Mouse (Mus musculus): Measurements from ENCODE around the gene Tut1. TPM values are rescaled to one million over a fixed set of nuclear protein-coding genes. Genes with fewer than 3 reads are reported as not detected.

Tut1 gene
- polyA plus RNA-seq, 1 experiment from 2014 or later, result 19.8 TPM

GRCm38 (mm10) chr19:8921741-8922140 lies 31.9 kb upstream of the Tut1 start:
- Histone ChIP-seq H3K4me1 (ENCODE audit: control insufficient read depth, insufficient read depth, low read length) (peaks cover 8% of the 10 kb centered on the region), H3K9ac (ENCODE audit: low read depth, low read length) (no peak overlapping the region), H3K4me3 (ENCODE audit: low read depth, low read length) (no peak overlapping the region; the same call in 1 of the 2 replicates), H3K4me2 (peak overlapping the region; percentile 87), H3K36me3 (ENCODE audit: control insufficient read depth, insufficient read depth, low read length) (peaks cover 14% of the 10 kb centered on the region), H3K9me3 (replicated peaks; ENCODE audit: control insufficient read depth, low read length) (no peaks in the 10 kb centered on the region), H3K27ac (ENCODE audit: low read depth, low read length) (no peak overlapping the region), H3K27me3 (ENCODE audit: control insufficient read depth, insufficient read depth, low read length) (no peaks in the 10 kb centered on the region)
- 77% methylated on average over 9 of the region's 9 CpGs for WGBS (ENCODE audit: insufficient replicate concordance)
- no peak for ATAC-seq (replicated peaks; ENCODE audit: insufficient number of reproducible peaks, low FRiP score, low TSS enrichment)

- 94% methylated on average over 2 of the region's 2 CpGs for WGBS (ENCODE audit: insufficient replicate concordance)
These were observed 26.9 kb upstream of the Tut1 start for GRCm38 (mm10) chr19:8926766-8927165.

GRCm38 (mm10) chr19:8927891-8928525 lies 25.6 kb upstream of the Tut1 start:
- H3K27me3 ChIP-seq (ENCODE audit: control insufficient read depth, insufficient read depth, low read length), result no peaks in the 10 kb centered on the region
- H3K4me2 ChIP-seq, result no peak overlapping the region
- peaks cover 20% of the 10 kb centered on the region for H3K4me1 ChIP-seq (ENCODE audit: control insufficient read depth, insufficient read depth, low read length)
- H3K4me3 ChIP-seq (ENCODE audit: low read depth, low read length), result no peak overlapping the region
- no peak overlapping the region for H3K9ac ChIP-seq (ENCODE audit: low read depth, low read length)
- no peak for ATAC-seq (replicated peaks; ENCODE audit: insufficient number of reproducible peaks, low FRiP score, low TSS enrichment)
- peaks cover 14% of the 10 kb centered on the region for H3K36me3 ChIP-seq (ENCODE audit: control insufficient read depth, insufficient read depth, low read length)
- 83% methylated on average over 12 of the region's 12 CpGs for WGBS (ENCODE audit: insufficient replicate concordance)
- no peak overlapping the region for H3K27ac ChIP-seq (ENCODE audit: low read depth, low read length)
- H3K9me3 ChIP-seq (replicated peaks; ENCODE audit: control insufficient read depth, low read length), result no peaks in the 10 kb centered on the region

More at GRCm38 (mm10) chr19:8926766-8927165, 26.9 kb upstream of the Tut1 start:
- H3K4me2 ChIP-seq, result no peak overlapping the region
- peaks cover 20% of the 10 kb centered on the region for H3K4me1 ChIP-seq (ENCODE audit: control insufficient read depth, insufficient read depth, low read length)
- no peaks in the 10 kb centered on the region for H3K9me3 ChIP-seq (replicated peaks; ENCODE audit: control insufficient read depth, low read length)
- H3K27me3 ChIP-seq (ENCODE audit: control insufficient read depth, insufficient read depth, low read length), result no peaks in the 10 kb centered on the region
- H3K4me3 ChIP-seq (ENCODE audit: low read depth, low read length), result no peak overlapping the region
- no peak overlapping the region for H3K27ac ChIP-seq (ENCODE audit: low read depth, low read length)
- H3K36me3 ChIP-seq (ENCODE audit: control insufficient read depth, insufficient read depth, low read length), result peaks cover 16% of the 10 kb centered on the region
- no peak overlapping the region for H3K9ac ChIP-seq (ENCODE audit: low read depth, low read length)
- no peak for ATAC-seq (replicated peaks; ENCODE audit: insufficient number of reproducible peaks, low FRiP score, low TSS enrichment)

- peak overlapping the region; percentile 87 for H3K4me3 ChIP-seq (ENCODE audit: low read depth, low read length)
- H3K36me3 ChIP-seq (ENCODE audit: control insufficient read depth, insufficient read depth, low read length), result peaks cover 11% of the 10 kb centered on the region
- H3K4me1 ChIP-seq (ENCODE audit: control insufficient read depth, insufficient read depth, low read length), result peaks cover 20% of the 10 kb centered on the region
- no peaks in the 10 kb centered on the region for H3K27me3 ChIP-seq (ENCODE audit: control insufficient read depth, insufficient read depth, low read length)
- H3K27ac ChIP-seq (ENCODE audit: low read depth, low read length), result peak overlapping the region; percentile 76; the same call in 1 of the 2 replicates
- no peaks in the 10 kb centered on the region for H3K9me3 ChIP-seq (replicated peaks; ENCODE audit: control insufficient read depth, low read length)
- H3K4me2 ChIP-seq, result peak overlapping the region; percentile 89
- H3K9ac ChIP-seq (ENCODE audit: low read depth, low read length), result no peak overlapping the region; the same call in 1 of the 2 replicates
- ATAC-seq (replicated peaks; ENCODE audit: insufficient number of reproducible peaks, low FRiP score, low TSS enrichment), result no peak
- 18% methylated on average over 16 of the region's 16 CpGs for WGBS (ENCODE audit: insufficient replicate concordance)
These were observed 24.9 kb upstream of the Tut1 start for GRCm38 (mm10) chr19:8928689-8929223.

- peaks cover 13% of the 10 kb centered on the region for H3K36me3 ChIP-seq (ENCODE audit: control insufficient read depth, insufficient read depth, low read length)
- H3K9me3 ChIP-seq (replicated peaks; ENCODE audit: control insufficient read depth, low read length), result no peaks in the 10 kb centered on the region
- peaks cover 20% of the 10 kb centered on the region for H3K4me1 ChIP-seq (ENCODE audit: control insufficient read depth, insufficient read depth, low read length)
- ATAC-seq (replicated peaks; ENCODE audit: insufficient number of reproducible peaks, low FRiP score, low TSS enrichment), result peak; percentile 82
- H3K9ac ChIP-seq (ENCODE audit: low read depth, low read length), result peak within 1 kb of the TSS; percentile 91
- no peaks in the 10 kb centered on the region for H3K27me3 ChIP-seq (ENCODE audit: control insufficient read depth, insufficient read depth, low read length)
- 1% methylated on average over 58 of the region's 74 CpGs for WGBS (ENCODE audit: insufficient replicate concordance)
- H3K4me3 ChIP-seq (ENCODE audit: low read depth, low read length), result peak within 1 kb of the TSS; percentile 87
- peak within 1 kb of the TSS; percentile 89 for H3K4me2 ChIP-seq
- peak within 1 kb of the TSS; percentile 76 for H3K27ac ChIP-seq (ENCODE audit: low read depth, low read length)
These were observed 24.2 kb upstream of the Tut1 start, which contains the start of the genes Rom1 and Eml3 for GRCm38 (mm10) chr19:8929224-8930088. Gene Rom1, minus strand, starts transcription at chr19:8929356. Gene Eml3, plus strand, starts transcription at chr19:8929552.

- H3K36me3 ChIP-seq (ENCODE audit: control insufficient read depth, insufficient read depth, low read length), result peaks cover 13% of the 10 kb centered on the region
- peak overlapping the region; percentile 87 for H3K4me3 ChIP-seq (ENCODE audit: low read depth, low read length)
- peak overlapping the region; percentile 91 for H3K9ac ChIP-seq (ENCODE audit: low read depth, low read length)
- no peaks in the 10 kb centered on the region for H3K27me3 ChIP-seq (ENCODE audit: control insufficient read depth, insufficient read depth, low read length)
- H3K4me1 ChIP-seq (ENCODE audit: control insufficient read depth, insufficient read depth, low read length), result peaks cover 20% of the 10 kb centered on the region
- peak overlapping the region; percentile 89 for H3K4me2 ChIP-seq
- H3K9me3 ChIP-seq (replicated peaks; ENCODE audit: control insufficient read depth, low read length), result no peaks in the 10 kb centered on the region
- ATAC-seq (replicated peaks; ENCODE audit: insufficient number of reproducible peaks, low FRiP score, low TSS enrichment), result no peak
- H3K27ac ChIP-seq (ENCODE audit: low read depth, low read length), result peak overlapping the region; percentile 76; the same call in 1 of the 2 replicates
- WGBS (ENCODE audit: insufficient replicate concordance), result 10% methylated on average over 11 of the region's 11 CpGs
These were observed 23.5 kb upstream of the Tut1 start for GRCm38 (mm10) chr19:8930117-8930516.

GRCm38 (mm10) chr19:8930771-8931170 lies 22.9 kb upstream of the Tut1 start:
- Histone ChIP-seq H3K27me3 (ENCODE audit: control insufficient read depth, insufficient read depth, low read length) (no peaks in the 10 kb centered on the region), H3K27ac (ENCODE audit: low read depth, low read length) (no peak overlapping the region), H3K4me2 (peak overlapping the region; percentile 89), H3K4me3 (ENCODE audit: low read depth, low read length) (peak overlapping the region; percentile 87; the same call in 1 of the 2 replicates), H3K4me1 (ENCODE audit: control insufficient read depth, insufficient read depth, low read length) (peaks cover 20% of the 10 kb centered on the region), H3K9me3 (replicated peaks; ENCODE audit: control insufficient read depth, low read length) (no peaks in the 10 kb centered on the region), H3K9ac (ENCODE audit: low read depth, low read length) (peak overlapping the region; percentile 91), H3K36me3 (ENCODE audit: control insufficient read depth, insufficient read depth, low read length) (peaks cover 8% of the 10 kb centered on the region)
- ATAC-seq (replicated peaks; ENCODE audit: insufficient number of reproducible peaks, low FRiP score, low TSS enrichment), result no peak
- 81% methylated on average over 7 of the region's 7 CpGs for WGBS (ENCODE audit: insufficient replicate concordance)

- Histone ChIP-seq H3K36me3 (ENCODE audit: control insufficient read depth, insufficient read depth, low read length) (peaks cover 10% of the 10 kb centered on the region), H3K9me3 (replicated peaks; ENCODE audit: control insufficient read depth, low read length) (no peaks in the 10 kb centered on the region), H3K4me3 (ENCODE audit: low read depth, low read length) (no peak overlapping the region), H3K4me2 (no peak overlapping the region), H3K9ac (ENCODE audit: low read depth, low read length) (no peak overlapping the region), H3K27ac (ENCODE audit: low read depth, low read length) (no peak overlapping the region), H3K4me1 (ENCODE audit: control insufficient read depth, insufficient read depth, low read length) (peaks cover 8% of the 10 kb centered on the region; the same call in 1 of the 2 replicates), H3K27me3 (ENCODE audit: control insufficient read depth, insufficient read depth, low read length) (no peaks in the 10 kb centered on the region)
- no peak for ATAC-seq (replicated peaks; ENCODE audit: insufficient number of reproducible peaks, low FRiP score, low TSS enrichment)
- WGBS (ENCODE audit: insufficient replicate concordance), result 88% methylated on average over 2 of the region's 2 CpGs
These were observed 16.9 kb upstream of the Tut1 start for GRCm38 (mm10) chr19:8936736-8937135.

Measured in heart, embryonic 11.5 days (tissue).